Mouse (Mus musculus) monocyte, adult 5-6 weeks (primary cell): ENCODE measurements at regions not wholly inside any gene's neighbourhood (a gene's known extent, or its start where the extent isn't known, plus 50 kb on each side); places are given as distances from the start of the nearest gene placed in this dataset.

ENCODE experiments used
- ATAC-seq: fragments of 153-309, 156-312 bp; replicated peaks from 2 replicates; pipeline ENCODE4 v1.8.0; 2017; ENCODE audit warnings: mild to moderate bottlenecking; ENCODE audit not compliant: low TSS enrichment, insufficient number of reproducible peaks, severe bottlenecking, poor library complexity, low FRiP score

DNA sequence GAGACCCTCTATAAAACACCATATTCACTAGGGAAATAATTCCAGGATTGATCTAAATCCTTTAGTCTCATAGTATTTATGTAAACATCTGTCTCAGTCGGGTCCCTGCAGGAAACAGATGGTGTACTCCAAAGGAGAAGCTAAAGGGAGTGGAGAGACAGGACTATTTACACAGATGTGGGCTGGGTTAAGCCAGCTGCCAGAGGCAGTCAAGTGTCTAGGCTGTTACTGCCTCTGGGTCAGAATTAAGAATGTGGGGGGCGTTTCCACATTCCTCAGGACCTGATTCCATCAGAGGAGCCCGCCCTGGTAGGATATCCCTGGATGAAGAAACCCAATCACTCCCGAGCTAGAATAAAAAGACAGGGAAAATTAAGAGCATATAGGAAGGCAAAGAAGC, 380.2 kb upstream of the Auts2 start:
- ATAC-seq: no peak

DNA sequence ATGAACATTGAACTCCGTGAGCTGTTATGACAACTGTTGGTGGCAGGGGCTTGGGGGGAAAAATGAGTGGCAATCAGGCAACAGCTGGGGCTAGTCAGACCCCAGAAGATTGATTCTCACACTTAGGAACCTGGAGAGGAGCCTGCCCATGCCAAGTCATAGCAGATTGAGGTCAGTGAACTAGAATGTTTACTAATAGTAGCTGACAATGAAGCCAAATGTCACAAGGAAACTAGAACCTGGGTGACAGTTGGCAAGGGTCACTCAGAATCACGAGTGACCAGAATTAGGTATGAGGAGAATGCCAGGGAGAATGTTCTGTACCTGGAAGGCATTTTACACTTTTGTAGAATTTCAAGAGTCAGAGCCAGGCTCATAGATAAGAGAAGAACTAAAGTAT, 365.9 kb upstream of the Auts2 start:
- no peak for ATAC-seq

DNA sequence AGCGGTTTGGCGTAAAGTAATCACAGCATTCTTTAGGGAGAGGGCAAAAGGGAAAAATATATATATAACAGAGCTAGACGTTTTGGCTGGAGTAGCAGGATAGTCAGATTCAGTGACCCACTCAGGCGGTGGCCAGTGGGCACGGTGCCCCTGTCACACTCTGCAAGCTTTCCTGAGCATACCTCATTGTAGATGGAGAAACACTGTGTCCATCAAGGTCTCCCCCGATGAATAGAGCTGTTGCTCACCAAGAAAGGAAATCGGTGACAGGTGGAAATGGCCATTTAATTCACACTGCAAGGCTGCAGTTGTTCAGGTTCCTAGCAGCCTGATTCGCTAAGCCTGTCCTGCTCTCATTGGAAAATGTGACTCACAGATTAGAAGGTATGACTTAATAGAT, 365.1 kb upstream of the Auts2 start:
- no peak for ATAC-seq

DNA sequence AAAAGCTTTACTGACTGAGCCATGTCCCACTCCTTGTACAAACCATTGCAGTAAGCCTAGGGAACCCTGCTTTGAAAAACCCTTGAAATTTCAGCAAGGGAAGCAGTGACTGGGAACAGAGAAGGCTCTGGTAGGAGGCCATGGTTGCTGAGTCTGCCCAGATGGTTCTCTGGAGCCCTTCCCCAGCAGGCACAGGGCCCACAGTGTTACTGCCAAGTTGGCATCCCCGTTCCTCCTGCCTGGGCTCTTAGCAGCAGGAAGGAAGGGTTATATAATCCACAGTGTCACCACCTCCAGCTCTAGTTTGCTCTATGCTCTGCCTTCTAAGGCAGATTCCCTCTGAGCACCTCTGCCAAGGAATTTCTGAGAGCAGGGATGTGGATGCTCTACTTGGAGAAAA, 349.4 kb upstream of the Auts2 start:
- ATAC-seq: no peak

DNA sequence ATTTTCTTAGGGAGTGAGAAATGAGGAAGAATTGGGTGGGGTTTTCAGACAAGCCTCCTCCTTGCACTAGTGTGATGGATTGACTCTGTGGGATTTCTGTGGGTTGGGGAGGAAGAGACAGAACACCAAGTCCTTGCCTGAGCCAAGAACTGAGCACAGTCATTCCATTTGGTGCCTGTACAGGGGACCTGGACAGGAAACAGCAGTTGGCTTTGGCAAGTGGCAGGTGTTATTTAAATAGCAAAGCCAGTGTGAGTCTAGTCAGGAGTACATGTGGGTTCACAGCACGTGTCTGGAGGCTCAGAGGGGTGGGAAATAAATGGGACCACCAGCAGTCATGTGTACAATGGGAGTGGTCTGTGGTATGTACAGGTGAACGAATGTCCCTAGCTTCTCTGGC, 341.0 kb upstream of the Auts2 start:
- ATAC-seq: no peak

- no peak for ATAC-seq
Observed at GRCm38 (mm10) chr5:132882291-132882690, 339.1 kb upstream of the Auts2 start.

GRCm38 (mm10) chr5:132881170-132881569, 338.0 kb upstream of the Auts2 start:
- ATAC-seq: no peak

DNA sequence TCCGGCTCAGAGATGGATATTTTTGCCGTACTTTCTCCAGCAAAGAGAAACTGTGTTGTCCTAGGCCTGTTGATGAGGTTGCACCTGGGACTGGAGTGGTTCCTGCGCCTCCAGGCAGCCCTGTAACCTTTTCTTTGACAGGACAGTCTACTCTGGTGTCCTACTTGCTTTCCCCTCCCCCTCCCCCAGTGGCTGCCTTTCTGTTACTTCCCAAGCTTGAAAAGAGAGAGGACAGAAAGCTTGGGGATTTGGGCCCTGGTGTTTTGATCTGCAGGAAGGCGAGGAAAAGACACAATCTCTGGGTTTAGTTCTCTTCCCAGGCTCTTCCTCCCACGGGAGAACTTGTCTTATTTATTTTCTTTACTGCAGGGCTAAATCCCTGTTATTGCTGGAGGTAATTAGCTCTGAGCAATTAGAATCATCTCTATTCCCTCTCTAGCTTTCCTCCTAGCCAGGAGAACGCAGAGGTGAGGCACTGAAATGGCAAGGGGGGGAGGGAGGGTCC, 333.2 kb upstream of the Auts2 start:
- ATAC-seq: no peak

DNA sequence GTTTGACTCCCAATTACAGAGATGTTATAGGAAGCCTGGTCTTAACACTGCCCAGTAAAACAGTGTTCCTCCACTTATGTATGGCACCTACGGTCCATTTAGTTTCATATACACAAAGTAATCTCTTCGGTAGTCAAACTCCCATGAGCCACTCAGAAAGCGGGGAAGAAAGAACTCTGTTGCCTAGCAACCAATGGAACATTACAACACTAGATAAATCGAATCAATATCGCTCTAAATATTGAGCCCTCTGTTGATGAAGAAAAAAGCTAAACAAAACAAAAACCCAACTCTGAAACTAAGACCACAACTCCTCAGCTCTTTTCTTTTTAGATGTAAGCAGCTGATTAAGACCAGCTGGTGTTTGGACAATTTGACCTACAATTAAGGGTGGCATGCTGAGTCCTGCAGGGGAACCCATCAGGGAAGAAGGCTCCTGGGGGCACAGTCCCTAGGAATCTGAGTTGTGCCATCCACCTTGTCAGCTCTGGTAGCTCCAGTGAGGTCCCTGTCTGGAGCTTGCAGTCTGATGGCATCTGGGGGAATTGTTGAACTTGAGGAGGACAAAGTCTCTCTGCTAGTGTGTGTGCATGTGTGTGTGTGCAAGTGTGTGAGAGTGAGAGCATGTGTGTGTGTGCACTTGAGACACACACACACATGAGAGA, 315.8 kb upstream of the Auts2 start:
- no peak for ATAC-seq

DNA sequence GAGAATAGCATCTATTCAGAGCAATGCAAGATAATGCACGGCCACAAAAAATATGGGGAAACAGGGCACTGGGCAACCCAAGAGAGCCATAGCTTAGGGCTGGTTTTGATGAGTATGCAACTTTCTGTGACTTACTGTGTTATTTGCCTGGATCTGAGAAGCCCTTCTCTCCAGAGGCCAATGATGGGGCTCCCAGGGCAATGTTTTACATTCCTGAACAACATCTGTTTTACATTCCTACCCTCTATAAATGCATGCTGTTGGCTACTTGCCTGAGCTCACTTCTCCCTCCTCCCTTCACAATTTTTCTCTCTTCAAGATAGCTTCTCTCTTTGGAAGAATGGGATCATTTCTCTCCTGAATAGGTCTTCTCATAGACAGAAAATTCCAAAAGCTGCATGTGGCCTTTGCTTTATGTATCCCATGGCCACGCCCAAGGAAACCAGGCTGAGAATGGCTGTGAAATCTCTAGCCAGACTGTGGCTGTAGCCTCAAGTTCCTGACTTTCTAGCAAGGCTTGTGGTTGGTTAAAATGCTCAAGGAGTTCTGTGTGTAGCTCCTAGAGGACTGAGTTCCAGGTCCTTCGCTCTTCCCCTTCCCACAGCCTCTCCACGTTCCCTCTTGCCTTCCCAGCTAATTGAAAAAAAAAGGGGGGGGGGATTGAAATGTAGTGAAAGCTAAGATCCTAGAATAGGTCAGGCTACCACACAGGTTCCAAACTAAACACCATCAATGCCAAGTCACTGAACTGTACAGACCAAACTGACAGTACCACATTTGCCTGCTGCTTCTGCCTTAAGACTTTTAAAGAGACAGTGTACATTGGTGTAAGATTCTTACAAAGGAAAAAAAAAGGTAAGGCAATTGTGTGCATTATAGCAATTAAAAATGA, 312.7 kb upstream of the Auts2 start:
- no peak for ATAC-seq

DNA sequence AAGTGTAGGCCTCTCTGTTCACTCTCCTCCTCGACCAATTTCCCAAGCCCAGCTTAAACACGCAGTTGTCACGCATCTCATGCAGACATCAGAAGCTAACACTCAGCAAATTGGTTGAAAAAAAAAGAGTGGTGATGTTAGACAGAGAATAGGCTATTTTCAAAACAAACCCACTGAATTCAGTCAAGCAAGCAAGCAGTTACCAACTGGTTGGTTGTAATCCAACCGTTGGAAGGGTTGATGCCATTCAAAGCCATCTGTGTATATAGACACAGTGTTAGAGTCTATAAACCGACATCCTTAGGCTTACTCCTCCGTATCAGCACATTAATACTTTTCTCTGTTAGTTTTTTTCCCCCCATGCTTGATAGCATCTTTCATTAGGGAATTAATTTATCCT, 307.6 kb upstream of the Auts2 start:
- ATAC-seq: no peak

GRCm38 (mm10) chr5:132848086-132848485, 304.9 kb upstream of the Auts2 start:
- ATAC-seq: no peak

GRCm38 (mm10) chr5:132843284-132843683, 300.1 kb upstream of the Auts2 start:
- ATAC-seq: no peak

- ATAC-seq: no peak
Observed at GRCm38 (mm10) chr5:132841794-132842193, 298.6 kb upstream of the Auts2 start.

DNA sequence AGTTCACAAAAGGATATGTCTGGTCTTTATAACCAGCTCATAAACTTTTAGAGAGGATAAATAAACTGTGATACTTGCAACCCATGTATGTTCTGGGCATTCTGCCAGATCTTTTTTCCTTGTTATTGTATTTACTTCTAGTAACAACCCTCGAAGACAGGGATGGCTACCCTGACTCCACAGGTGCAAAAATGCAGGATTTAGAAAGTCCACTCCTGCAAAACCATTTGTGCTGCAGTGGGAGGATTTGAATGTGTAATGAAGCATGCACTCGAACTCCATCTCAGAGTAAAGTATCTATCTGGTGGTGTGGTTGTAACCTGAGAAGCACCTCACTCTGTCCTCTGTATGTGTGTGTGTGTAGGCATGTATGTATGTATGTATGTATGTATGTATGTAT, 294.3 kb upstream of the Auts2 start:
- ATAC-seq: no peak

DNA sequence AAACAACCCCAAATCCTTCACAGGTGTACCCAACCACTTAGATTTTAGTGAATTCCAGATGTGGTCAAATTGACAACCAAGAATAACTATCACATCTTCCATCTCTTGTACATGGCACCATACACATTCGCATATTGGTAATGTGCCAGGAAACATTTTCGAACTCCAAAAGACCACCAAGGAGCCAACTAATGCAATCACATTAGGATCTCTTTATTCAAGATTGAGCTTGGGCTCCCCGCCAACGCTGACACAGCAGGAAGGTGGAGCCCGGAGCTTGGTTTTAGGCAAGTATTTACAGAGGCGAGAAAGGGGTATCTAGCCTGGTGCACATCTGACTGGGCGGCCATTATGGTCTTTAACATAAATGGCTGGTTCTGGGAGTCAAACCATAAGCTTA, 285.8 kb upstream of the Auts2 start:
- no peak for ATAC-seq

DNA sequence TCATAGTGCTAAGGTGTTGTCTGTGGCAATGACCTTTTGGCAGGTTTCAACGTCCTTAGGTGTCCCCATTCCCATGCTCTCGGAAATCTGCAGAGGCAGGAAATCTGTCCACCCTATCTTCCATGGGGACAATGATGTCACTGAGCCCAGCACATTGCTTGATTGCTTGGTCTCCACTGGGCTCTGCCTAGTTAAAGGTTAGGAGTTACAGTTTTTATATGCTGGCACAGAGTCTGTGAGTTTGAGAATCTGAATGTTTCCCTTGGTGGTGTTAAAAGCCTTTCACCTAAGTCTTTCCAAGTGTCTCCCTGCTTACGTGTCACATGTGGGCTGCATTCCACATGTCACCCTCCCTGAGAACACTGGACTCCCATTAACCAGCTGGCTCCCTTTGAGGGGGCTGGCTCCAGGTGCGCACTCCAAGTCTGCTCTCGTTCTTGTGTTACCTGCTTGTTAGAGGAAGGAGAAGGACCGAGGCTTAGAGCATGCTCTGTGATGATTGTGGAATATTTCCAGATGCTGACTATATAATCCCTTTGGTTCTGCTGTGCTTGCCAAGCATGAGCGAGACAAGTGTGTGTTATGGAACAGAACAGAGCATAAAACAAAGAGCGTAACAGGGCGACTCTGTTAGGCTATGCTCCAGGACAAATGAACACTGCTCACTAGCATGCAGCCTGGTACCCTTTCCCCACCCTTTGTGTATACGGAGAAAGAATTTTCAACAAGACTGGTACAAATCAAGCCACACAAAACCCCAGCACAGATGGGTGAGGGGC, 284.6 kb upstream of the Auts2 start:
- no peak for ATAC-seq

- no peak for ATAC-seq
Observed at GRCm38 (mm10) chr5:132826009-132826408, 282.9 kb upstream of the Auts2 start.

- no peak for ATAC-seq
Observed at GRCm38 (mm10) chr5:132817665-132818064, 274.5 kb upstream of the Auts2 start.
